Mouse (Mus musculus): ENCODE data around the gene Them4.
"Not testable (repeated sequence)": the region's sequence is repeated elsewhere in the genome, so short reads cannot be mapped to it uniquely, and the experiment has no call there.

Gene Them4

GRCm38 (mm10) chr3:94309633-94310363, at the start of gene Them4:
Them4 (plus strand) TSS chr3:94310089.
- DNase-seq (ENCODE audit: low read depth, low spot score) = peak; percentile 94

DNA sequence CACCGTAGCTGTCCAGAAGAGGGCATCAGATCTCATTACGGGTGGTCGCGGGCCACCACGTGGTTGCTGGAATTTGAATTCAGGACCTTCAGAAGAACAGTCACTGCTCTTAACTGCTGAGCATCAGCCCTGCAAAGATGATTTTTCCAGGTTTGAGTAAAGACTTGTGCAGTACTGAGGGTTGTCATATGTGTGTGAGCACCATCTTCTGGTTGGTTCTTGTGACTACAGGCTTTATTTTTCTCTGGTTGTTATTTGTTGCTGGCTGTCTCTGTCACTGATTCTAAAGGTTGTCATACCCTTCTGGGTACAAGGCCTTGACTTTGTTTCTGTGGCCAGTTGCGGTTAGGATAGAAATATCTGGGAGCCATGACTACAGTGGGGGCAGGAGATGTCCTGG, 49.3 kb upstream of the Them4 start:
- DNase-seq (ENCODE audit: low read depth, low spot score) = peak; percentile 19

DNA sequence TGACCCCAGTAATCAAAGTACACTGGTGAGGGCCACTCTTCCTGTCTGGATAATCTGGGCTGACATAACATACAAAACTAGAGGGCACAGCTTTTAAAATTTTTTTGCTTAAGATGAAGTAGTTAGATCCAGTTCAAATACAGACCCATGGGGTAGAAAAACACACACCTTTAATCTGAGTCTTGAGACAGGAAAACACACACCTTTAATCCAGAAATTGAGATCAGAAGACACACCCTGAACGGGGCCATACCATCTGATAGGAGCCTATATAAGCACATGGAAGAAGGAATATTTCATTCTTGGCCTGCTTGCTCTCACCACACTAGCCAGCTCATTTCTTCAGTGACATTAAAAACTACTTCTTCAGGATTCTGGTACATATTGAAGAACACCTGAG, 46.2 kb upstream of the Them4 start, which contains the start of gene Gm4778:
TSS of gene Gm4778 (plus strand) at position 301 of the 400 bp plus-strand sequence.
- DNase-seq (ENCODE audit: low read depth, low spot score) = not testable (repeated sequence)

DNA sequence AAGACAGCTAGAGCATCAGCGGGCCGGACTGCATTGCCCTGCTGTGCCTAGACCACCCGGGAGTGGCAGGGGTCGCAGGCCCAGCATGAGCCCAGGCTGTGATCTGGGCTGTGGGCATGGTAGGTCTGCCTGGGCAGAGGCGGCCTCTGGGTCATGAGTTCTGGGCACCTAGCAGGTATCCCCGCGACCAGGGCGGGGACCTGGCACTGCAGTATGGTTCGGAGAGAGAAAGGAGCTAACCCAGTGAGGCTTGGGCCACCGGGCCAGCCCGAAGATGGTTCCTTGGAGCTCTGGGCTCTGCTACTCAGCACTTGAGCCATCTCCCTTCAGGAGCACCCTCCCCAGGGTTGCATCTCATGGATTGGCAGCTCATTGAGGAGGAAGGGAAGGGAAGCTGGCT, 33.9 kb upstream of the Them4 start:
- no peak for DNase-seq (ENCODE audit: low read depth, low spot score)

GRCm38 (mm10) chr3:94305457-94305856, 4.4 kb upstream of the Them4 start:
- no peak for DNase-seq (ENCODE audit: low read depth, low spot score)

DNA sequence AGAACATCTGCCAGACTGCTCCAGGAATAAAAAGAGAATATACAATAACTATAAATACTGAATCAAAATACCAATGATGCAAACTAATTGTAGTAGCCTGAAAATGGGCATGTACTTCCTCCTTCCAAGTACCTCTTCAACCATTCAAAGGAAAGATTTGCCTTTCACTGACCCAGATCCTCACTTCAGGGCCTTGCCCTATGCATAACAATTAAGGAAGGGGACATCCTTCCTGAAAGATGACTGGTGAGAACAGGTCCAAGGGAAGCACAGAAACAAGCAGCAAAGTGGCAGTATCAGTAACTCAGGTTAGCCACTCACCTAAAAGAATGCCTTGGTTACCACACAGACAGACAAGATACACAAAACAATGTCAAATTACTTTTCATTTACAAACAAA, 2.9 kb upstream of the Them4 start:
- no peak for DNase-seq (ENCODE audit: low read depth, low spot score)

- DNase-seq (ENCODE audit: low read depth, low spot score) = no peak
Observed at GRCm38 (mm10) chr3:94310491-94310890, 602 bp downstream of the Them4 start.

- peak; percentile 19 for DNase-seq (ENCODE audit: low read depth, low spot score)
Observed at GRCm38 (mm10) chr3:94310911-94311310, 1.0 kb downstream of the Them4 start.

DNA sequence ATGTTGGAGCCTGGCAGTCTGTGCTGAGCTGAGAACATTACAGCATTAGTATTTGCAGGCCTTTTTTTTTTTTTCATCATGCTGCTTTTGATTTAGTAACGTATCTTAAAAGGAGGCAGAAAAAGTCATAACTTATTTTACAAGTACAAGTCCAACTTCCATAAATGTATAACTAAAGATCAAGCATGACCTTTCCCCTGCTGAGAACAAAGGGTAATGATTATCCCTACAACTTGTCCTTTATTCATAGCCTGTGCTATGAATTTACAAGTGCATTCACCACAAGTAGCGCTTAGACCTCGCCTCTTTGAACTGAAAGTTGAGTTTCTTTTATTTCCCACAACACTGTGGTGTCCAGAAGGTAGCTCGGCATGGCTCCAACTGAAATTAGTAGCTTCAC, 1.5 kb downstream of the Them4 start:
- peak; percentile 6 for DNase-seq (ENCODE audit: low read depth, low spot score)

DNA sequence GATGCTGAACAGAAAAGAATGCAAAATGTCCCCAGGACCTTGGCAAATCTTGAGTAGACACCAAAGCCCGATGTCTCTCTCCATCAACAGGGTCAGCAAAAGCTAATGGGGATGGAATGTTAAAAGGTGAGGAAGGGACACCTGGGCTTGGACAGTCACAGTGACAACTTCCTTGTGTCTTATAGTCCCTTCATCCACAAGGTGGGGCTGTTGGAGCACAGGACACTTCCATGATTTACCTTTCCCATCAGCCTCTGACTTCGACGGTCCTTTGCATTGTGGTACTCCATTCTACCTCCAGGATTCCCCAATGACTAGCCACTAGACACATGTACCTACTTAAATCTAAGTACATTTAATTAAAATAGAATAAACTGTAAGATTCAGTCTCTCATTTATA, 18.8 kb downstream of the Them4 start:
- DNase-seq (ENCODE audit: low read depth, low spot score) = no peak

DNA sequence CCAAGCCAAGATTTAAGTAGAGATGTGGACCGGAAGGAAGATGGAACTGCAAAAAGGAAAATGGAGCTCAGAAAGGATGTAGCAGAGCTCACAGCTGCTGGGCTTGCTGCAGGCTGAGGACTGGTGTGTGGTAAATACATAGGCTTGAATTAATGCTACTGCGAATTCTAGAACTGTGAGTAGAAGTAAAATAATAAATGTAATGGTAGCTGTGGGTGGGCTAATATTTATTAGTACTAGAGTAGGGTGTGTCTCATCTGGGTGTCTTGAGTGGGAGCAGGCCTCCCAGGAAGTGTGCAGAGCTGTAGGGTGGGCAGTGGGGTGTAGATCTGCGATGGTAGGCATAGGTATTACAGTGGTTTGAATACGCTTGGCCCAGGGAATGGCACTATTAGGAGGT, 24.6 kb downstream of the Them4 start:
- DNase-seq (ENCODE audit: low read depth, low spot score) = no peak

DNA sequence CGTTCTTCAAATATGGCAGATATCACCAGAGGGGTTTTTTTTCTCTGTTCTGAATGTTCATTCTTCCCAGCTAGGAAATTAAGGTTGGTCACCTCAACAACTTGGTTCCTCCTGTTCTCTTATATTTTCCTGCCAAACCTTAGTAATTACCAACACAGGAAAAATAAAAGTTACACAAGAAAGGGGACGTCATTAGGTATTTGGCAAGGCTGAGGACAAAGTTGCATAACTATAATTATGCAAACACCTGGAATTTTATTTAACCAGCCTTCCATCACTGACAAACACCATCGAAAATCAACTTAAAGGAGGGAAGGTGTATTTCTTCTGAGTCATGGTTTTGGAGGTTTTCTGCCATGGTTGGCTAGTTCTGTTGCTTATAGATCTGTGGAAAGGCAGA, 28.6 kb downstream of the Them4 start:
- no peak for DNase-seq (ENCODE audit: low read depth, low spot score)

GRCm38 (mm10) chr3:94341959-94342422, 32.1 kb downstream of the Them4 start, which contains the start of gene Them5:
Them5 (plus strand) TSS chr3:94342099.
- DNase-seq (ENCODE audit: low read depth, low spot score) = no peak

GRCm38 (mm10) chr3:94342552-94342951, 32.7 kb downstream of the Them4 start:
- no peak for DNase-seq (ENCODE audit: low read depth, low spot score)

DNA sequence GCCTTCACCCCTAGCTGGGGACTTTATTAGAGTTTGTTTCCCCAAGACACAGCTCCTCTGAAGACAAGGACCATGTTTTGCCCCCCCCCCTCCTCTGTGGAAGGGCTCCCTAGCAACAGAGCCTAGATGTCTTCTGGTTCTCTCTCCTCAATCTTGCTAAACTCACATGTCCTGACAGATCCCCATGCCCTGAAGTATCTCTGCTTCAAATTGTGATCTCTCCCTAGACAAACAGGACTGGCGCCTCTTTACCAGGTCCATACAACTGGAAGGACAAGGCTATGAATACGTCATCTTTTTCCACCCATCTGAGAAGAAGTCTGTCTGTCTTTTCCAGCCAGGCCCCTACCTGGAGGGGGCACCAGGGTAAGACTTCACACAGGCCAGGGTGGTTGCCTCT, 34.3 kb downstream of the Them4 start:
- DNase-seq (ENCODE audit: low read depth, low spot score) = no peak

DNA sequence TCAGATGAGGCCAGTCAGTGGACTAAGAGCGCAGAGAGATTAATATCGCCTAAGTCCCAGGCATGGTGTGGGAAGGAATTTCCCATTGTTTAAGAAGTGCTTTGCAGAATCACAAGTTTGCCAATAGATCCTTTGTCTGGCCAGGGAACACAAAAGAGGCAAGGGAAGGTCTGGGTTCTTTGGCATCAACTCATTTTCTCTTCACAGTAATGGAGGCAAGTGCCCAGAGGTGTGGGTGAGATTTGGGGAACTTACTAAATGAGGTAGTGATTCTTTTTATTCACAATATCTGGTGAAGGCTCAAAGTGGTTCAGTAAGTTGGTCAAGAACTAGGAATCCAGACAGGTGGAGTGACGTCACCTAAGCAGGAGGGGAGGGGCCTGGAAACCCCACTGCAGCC, 35.0 kb downstream of the Them4 start:
- no peak for DNase-seq (ENCODE audit: low read depth, low spot score)

GRCm38 (mm10) chr3:94348146-94348545, 38.3 kb downstream of the Them4 start:
- DNase-seq (ENCODE audit: low read depth, low spot score) = no peak

- peak; percentile 12 for DNase-seq (ENCODE audit: low read depth, low spot score)
Observed at GRCm38 (mm10) chr3:94360812-94361211, 50.9 kb downstream of the Them4 start.

DNA sequence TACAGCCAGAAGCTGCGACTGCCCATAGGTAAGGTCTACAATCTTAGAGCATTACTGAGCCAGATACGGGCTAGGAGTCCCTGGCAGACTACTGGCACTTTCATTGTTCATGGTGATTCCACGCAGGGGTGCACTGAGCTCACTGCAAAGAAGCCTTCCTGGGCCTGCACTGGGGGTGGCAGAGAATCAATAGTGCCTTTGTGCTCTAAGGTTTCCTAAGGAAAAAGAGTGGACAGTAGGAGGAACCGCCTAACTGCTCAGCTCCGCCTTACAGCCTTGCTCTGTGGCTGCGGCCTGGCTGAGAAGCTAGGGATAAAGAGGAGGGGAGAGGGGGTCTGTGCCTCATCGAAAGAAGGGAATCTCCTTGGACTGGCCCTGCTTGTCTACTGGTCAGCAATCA, 52.2 kb downstream of the Them4 start, which contains the start of gene C2cd4d:
TSS of gene C2cd4d (plus strand) at position 301 of the 400 bp plus-strand sequence.
- DNase-seq (ENCODE audit: low read depth, low spot score) = no peak

DNA sequence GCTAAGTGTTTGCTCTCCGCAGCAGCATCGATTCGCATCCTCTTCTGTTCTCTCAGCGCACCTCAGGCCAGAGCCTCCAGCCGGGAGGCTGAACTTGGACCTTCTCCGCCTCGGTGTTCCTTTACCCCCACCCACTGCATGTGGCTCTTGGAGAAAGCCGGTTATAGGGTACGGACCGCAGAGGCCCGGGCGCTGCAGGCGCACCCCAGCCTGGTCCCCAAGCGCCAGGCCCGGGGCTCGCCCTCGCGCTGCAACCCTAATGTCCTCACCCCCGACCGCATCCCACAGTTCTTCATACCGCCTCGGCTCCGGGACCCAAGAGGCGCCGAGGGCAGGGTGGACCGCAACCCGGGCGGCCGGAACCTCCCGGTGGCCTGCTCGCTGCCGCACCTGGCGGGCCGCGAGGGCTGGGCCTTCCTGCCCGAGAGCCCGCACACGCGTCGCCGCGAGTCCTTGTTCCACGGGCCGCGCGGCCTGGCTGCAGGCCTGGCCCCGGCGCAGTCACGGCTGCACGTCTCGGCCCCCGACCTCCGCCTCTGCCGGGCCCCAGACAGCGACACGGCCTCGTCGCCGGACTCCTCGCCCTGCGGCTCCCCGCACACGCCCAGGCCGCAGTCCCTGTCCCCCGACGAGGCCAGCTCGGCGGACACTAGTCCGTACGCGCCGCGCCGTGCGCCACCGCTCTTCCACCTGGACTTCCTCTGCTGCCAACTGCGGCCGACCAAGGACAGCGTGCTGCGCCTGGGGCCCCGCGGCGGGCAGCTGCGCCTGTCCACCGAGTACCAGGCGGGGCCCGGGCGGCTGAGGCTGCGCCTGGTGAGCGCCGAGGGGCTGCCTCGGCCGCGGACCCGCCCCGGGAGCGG, 53.6 kb downstream of the Them4 start:
- DNase-seq (ENCODE audit: low read depth, low spot score) = no peak

- no peak for DNase-seq (ENCODE audit: low read depth, low spot score)
Observed at GRCm38 (mm10) chr3:94364154-94364526, 54.3 kb downstream of the Them4 start.

- DNase-seq (ENCODE audit: low read depth, low spot score) = peak; percentile 83
Observed at GRCm38 (mm10) chr3:94366761-94367160, 56.9 kb downstream of the Them4 start.

GRCm38 (mm10) chr3:94367511-94367910, 57.6 kb downstream of the Them4 start:
- no peak for DNase-seq (ENCODE audit: low read depth, low spot score)
